ENCODE assay signal across 7 mouse cellular contexts in the genomic region with DNA sequence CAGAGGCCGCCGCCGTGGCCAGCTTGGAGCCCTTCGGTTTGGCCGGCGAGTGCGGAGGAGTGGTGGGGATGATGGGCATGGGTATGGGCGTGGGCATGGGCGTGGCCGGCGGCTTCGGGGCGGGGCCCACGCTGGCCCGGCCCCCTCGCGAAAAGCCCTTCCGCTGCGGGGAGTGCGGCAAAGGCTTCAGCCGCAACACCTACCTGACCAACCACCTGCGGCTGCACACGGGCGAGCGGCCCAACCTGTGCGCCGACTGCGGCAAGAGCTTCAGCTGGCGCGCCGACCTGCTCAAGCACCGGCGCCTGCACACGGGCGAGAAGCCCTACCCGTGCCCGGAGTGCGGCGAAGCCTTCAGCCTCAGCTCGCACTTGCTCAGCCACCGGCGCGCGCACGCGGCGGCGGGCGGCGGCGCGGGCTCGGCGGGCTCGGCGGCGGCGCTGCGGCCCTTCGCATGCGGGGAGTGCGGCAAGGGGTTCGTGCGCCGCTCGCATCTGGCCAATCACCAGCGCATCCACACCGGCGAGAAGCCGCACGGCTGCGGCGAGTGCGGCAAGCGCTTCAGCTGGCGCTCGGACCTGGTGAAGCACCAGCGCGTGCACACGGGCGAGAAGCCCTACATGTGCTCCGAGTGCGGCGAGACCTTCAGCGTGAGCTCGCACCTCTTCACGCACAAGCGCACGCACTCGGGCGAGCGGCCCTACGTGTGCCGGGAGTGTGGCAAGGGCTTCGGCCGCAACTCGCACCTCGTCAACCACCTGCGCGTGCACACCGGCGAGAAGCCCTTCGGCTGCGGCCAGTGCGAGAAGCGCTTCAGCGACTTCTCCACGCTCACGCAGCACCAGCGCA. TPM values are rescaled to one million over a fixed set of nuclear protein-coding genes. Genes with fewer than 3 reads are reported as not detected.
DNase-seq lines count a peak whose midpoint lies in the region; ATAC-seq lines count a peak whose summit lies in the region.

No protein-coding gene starts in this region.

- peak; percentile 94 for ATAC-seq in limb, embryonic 12.5 days (ENCODE audit: insufficient number of reproducible peaks, insufficient read depth, low FRiP score, low TSS enrichment, low read depth)
- ATAC-seq in midbrain, embryonic 14.5 days (ENCODE audit: low FRiP score, low TSS enrichment): peak; percentile 90

- peak overlapping the region; percentile 98 for H3K4me2 ChIP-seq in limb, embryonic 12.5 days
- peak overlapping the region; percentile 90 for H3K4me2 ChIP-seq in midbrain, embryonic 14.5 days (ENCODE audit: low read length)

- peaks cover 41% of the 10 kb centered on the region for H3K27me3 ChIP-seq in limb, embryonic 12.5 days
- peaks cover 17% of the 10 kb centered on the region for H3K27me3 ChIP-seq in midbrain, embryonic 14.5 days (ENCODE audit: control insufficient read depth, insufficient read depth, low read length)

- peak overlapping the region; percentile 61 for H3K4me3 ChIP-seq in limb, embryonic 12.5 days (replicated peaks)
- peak overlapping the region; percentile 46 for H3K4me3 ChIP-seq in midbrain, embryonic 14.5 days (replicated peaks; ENCODE audit: low read depth, low read length)

- H3K4me1 ChIP-seq in limb, embryonic 12.5 days (replicated peaks): peaks cover 16% of the 10 kb centered on the region
- peaks cover 20% of the 10 kb centered on the region; the same call in 1 of the 2 replicates for H3K4me1 ChIP-seq in midbrain, embryonic 14.5 days (ENCODE audit: control insufficient read depth, insufficient read depth, low read length)

- WGBS in limb, embryonic 12.5 days: under 1% methylated on average over 109 of the region's 110 CpGs
- under 1% methylated on average over 108 of the region's 110 CpGs for WGBS in midbrain, embryonic 14.5 days

- no peaks in the 10 kb centered on the region for H3K9me3 ChIP-seq in limb, embryonic 12.5 days
- H3K9me3 ChIP-seq in midbrain, embryonic 14.5 days (ENCODE audit: control insufficient read depth, low read length): no peaks in the 10 kb centered on the region

- H3K27ac ChIP-seq in limb, embryonic 12.5 days: no peak overlapping the region
- 0 out of 2 replicates have a peak overlapping the region, but pooled peaks have one; percentile 5 for H3K27ac ChIP-seq in midbrain, embryonic 14.5 days (replicated peaks; ENCODE audit: low read depth, low read length)

- peak overlapping the region; percentile 52 for H3K9ac ChIP-seq in limb, embryonic 12.5 days (replicated peaks)
- H3K9ac ChIP-seq in midbrain, embryonic 14.5 days (replicated peaks; ENCODE audit: low read length): peak overlapping the region; percentile 44

- DNase-seq in adrenal gland, postnatal 25 days: peak; percentile 85
- DNase-seq in embryo, embryonic 11.5 days (ENCODE audit: low read depth, low spot score): peak; percentile 63
- DNase-seq in gastrocnemius, postnatal 4 days (ENCODE audit: low spot score in 2 of 2): peak; percentile 56 to 68
- DNase-seq in kidney, adult 11 months: peak; percentile 78
- peak; percentile 80 for DNase-seq in midbrain, embryonic 14.5 days
- peak; percentile 56 to 58 for DNase-seq in spleen, postnatal 36 days (ENCODE audit: low spot score in 2 of 2)

- H3K36me3 ChIP-seq in limb, embryonic 12.5 days: peaks cover 4% of the 10 kb centered on the region; the same call in 1 of the 2 replicates
- peaks cover 8% of the 10 kb centered on the region; the same call in 1 of the 2 replicates for H3K36me3 ChIP-seq in midbrain, embryonic 14.5 days (ENCODE audit: control insufficient read depth, insufficient read depth, low read length)

RNA-seq across cellular contexts. Expression of a gene that starts 29.1 kb away (rescaled TPM):
- not detected in 2 replicates for total RNA-seq in adrenal gland, postnatal 25 days (2021)
- not detected for total RNA-seq in gastrocnemius, postnatal 4 days (2021)
- polyA plus RNA-seq in limb, embryonic 12.5 days (2016; fragmentation: Nextera tagmentation; extraction: Ambion mirVana): 0.13 TPM in 1 of 2 replicates, not detected in the other
- not detected in 2 replicates for polyA plus RNA-seq in midbrain, embryonic 14.5 days (2014; fragmentation: Nextera tagmentation; extraction: Ambion mirVana)

RNA-seq across cellular contexts. Expression of a gene that starts 45.6 kb away (rescaled TPM):
- 6.1 and 6.2 TPM in 2 replicates for total RNA-seq in adrenal gland, postnatal 25 days (2021)
- 1 to 10 TPM; 4.0 TPM for total RNA-seq in gastrocnemius, postnatal 4 days (2021)
- 8.9 and 9.6 TPM in 2 replicates for polyA plus RNA-seq in limb, embryonic 12.5 days (2016; fragmentation: Nextera tagmentation; extraction: Ambion mirVana)
- polyA plus RNA-seq in midbrain, embryonic 14.5 days (2014; fragmentation: Nextera tagmentation; extraction: Ambion mirVana): 21.3 and 25.5 TPM in 2 replicates
